7 mouse cellular contexts compared by ENCODE assay signal in genomic region chr3:86812689-86813088, GRCm38 (mm10).
DNase-seq lines count a peak whose midpoint lies in the region; ATAC-seq lines count a peak whose summit lies in the region.

No protein-coding gene starts in this region.

- H3K27ac ChIP-seq in intestine, embryonic 16.5 days (ENCODE audit: low read length), result no peak overlapping the region
- H3K27ac ChIP-seq in limb, embryonic 13.5 days, result no peak overlapping the region
- H3K27ac ChIP-seq in midbrain, embryonic 15.5 days, result no peak overlapping the region

- intact Hi-C loops in gastrocnemius, postnatal 36 days (cut with DNase I), result loop anchor here (2.0 to 10.0 kb wide), 2 partner anchors 26 to 488 kb away; no protein-coding TSS in a partner anchor

- H3K9me3 ChIP-seq in intestine, embryonic 16.5 days (ENCODE audit: control insufficient read depth, low read length), result no peaks in the 10 kb centered on the region
- no peaks in the 10 kb centered on the region for H3K9me3 ChIP-seq in limb, embryonic 13.5 days
- no peaks in the 10 kb centered on the region for H3K9me3 ChIP-seq in midbrain, embryonic 15.5 days

- 0 out of 2 replicates have a peak, but pooled peaks cover 2% of the 10 kb centered on the region for H3K4me1 ChIP-seq in intestine, embryonic 16.5 days (ENCODE audit: control insufficient read depth, insufficient read depth, low read length)
- peaks cover 26% of the 10 kb centered on the region for H3K4me1 ChIP-seq in limb, embryonic 13.5 days
- H3K4me1 ChIP-seq in midbrain, embryonic 15.5 days, result peaks cover 4% of the 10 kb centered on the region

- no peak overlapping the region for H3K9ac ChIP-seq in intestine, embryonic 16.5 days (ENCODE audit: low read depth, low read length)
- H3K9ac ChIP-seq in limb, embryonic 13.5 days, result no peak overlapping the region
- H3K9ac ChIP-seq in midbrain, embryonic 15.5 days, result no peak overlapping the region

- whole genome bisulfite sequencing in intestine, embryonic 16.5 days, result 28% methylated on average over 3 of the region's 3 CpGs
- 20% methylated on average over 3 of the region's 3 CpGs for WGBS in limb, embryonic 13.5 days
- 14% methylated on average over 3 of the region's 3 CpGs for WGBS in midbrain, embryonic 15.5 days

- H3K27me3 ChIP-seq in intestine, embryonic 16.5 days (replicated peaks; ENCODE audit: control insufficient read depth, insufficient read depth, low read length), result no peaks in the 10 kb centered on the region
- no peaks in the 10 kb centered on the region for H3K27me3 ChIP-seq in limb, embryonic 13.5 days
- no peaks in the 10 kb centered on the region for H3K27me3 ChIP-seq in midbrain, embryonic 15.5 days (replicated peaks)

- H3K4me3 ChIP-seq in intestine, embryonic 16.5 days (ENCODE audit: low read length), result no peak overlapping the region
- no peak overlapping the region for H3K4me3 ChIP-seq in limb, embryonic 13.5 days
- no peak overlapping the region for H3K4me3 ChIP-seq in midbrain, embryonic 15.5 days

- H3K4me2 ChIP-seq in intestine, embryonic 16.5 days (ENCODE audit: low read depth, low read length), result no peak overlapping the region
- no peak overlapping the region for H3K4me2 ChIP-seq in limb, embryonic 13.5 days (replicated peaks)
- H3K4me2 ChIP-seq in midbrain, embryonic 15.5 days, result no peak overlapping the region

- peak; percentile 90 for DNase-seq in adrenal gland, adult 2 months
- peak; percentile 90 for DNase-seq in embryo, embryonic 11 days
- DNase-seq in gastrocnemius, postnatal 36 days, result peak; percentile 63 to 76
- peak; percentile 51 to 72 for DNase-seq in spleen, adult 18-20 months

- ATAC-seq in intestine, embryonic 16.5 days, result peak; percentile 84
- ATAC-seq in limb, embryonic 13.5 days (ENCODE audit: low FRiP score, low read depth), result peak; percentile 82; the same call in 1 of the 2 replicates
- peak; percentile 82 for ATAC-seq in midbrain, embryonic 15.5 days (replicated peaks)

- no peaks in the 10 kb centered on the region for H3K36me3 ChIP-seq in intestine, embryonic 16.5 days (ENCODE audit: control insufficient read depth, insufficient read depth, low read length)
- H3K36me3 ChIP-seq in limb, embryonic 13.5 days, result no peaks in the 10 kb centered on the region
- peaks cover 7% of the 10 kb centered on the region; the same call in 1 of the 2 replicates for H3K36me3 ChIP-seq in midbrain, embryonic 15.5 days (replicated peaks)
